Mouse (Mus musculus) ovary, adult 18-20 months (tissue): ENCODE data around the gene Plau.

Experiments used
- DNase-seq: peaks from one replicate; pipeline ENCODE4 v3.0.0; 2022; ENCODE audit warnings: low spot score, mixed read lengths

Gene Plau

GRCm38 (mm10) chr14:20806116-20806840 lies 30.2 kb upstream of the Plau start:
- DNase-seq, result no peak

GRCm38 (mm10) chr14:20809349-20809748 lies 27.1 kb upstream of the Plau start:
- no peak for DNase-seq

GRCm38 (mm10) chr14:20809820-20810219 lies 26.6 kb upstream of the Plau start:
- DNase-seq, result no peak

- DNase-seq, result no peak
Observed at GRCm38 (mm10) chr14:20811236-20811635, 25.2 kb upstream of the Plau start.

GRCm38 (mm10) chr14:20811779-20812406 lies 24.6 kb upstream of the Plau start:
- DNase-seq, result no peak

GRCm38 (mm10) chr14:20815448-20815847 lies 21.0 kb upstream of the Plau start:
- no peak for DNase-seq

- DNase-seq, result no peak
Observed at GRCm38 (mm10) chr14:20824517-20824916, 11.9 kb upstream of the Plau start.

- no peak for DNase-seq
Observed at GRCm38 (mm10) chr14:20825516-20825915, 10.9 kb upstream of the Plau start.

GRCm38 (mm10) chr14:20827061-20827460 lies 9.4 kb upstream of the Plau start:
- no peak for DNase-seq

GRCm38 (mm10) chr14:20827491-20827890 lies 9.0 kb upstream of the Plau start:
- DNase-seq, result no peak

GRCm38 (mm10) chr14:20828524-20828923 lies 7.9 kb upstream of the Plau start:
- no peak for DNase-seq

- no peak for DNase-seq
Observed at GRCm38 (mm10) chr14:20829523-20830366, 6.7 kb upstream of the Plau start.

GRCm38 (mm10) chr14:20831141-20831910 lies 5.1 kb upstream of the Plau start:
- DNase-seq, result no peak

GRCm38 (mm10) chr14:20831915-20832314 lies 4.5 kb upstream of the Plau start:
- no peak for DNase-seq

GRCm38 (mm10) chr14:20833525-20833924 lies 2.9 kb upstream of the Plau start:
- no peak for DNase-seq

GRCm38 (mm10) chr14:20834136-20834535 lies 2.3 kb upstream of the Plau start:
- no peak for DNase-seq

GRCm38 (mm10) chr14:20836905-20837376 lies 481 bp downstream of the Plau start:
- no peak for DNase-seq

- DNase-seq, result no peak
Observed at GRCm38 (mm10) chr14:20837681-20838080, 1.2 kb downstream of the Plau start.

GRCm38 (mm10) chr14:20841526-20841925 lies 5.1 kb downstream of the Plau start:
- DNase-seq, result no peak

- no peak for DNase-seq
Observed at GRCm38 (mm10) chr14:20842629-20843028, 6.2 kb downstream of the Plau start.

GRCm38 (mm10) chr14:20844126-20844525 lies 7.7 kb downstream of the Plau start:
- DNase-seq, result no peak
